Mouse (Mus musculus) liver, embryonic 14.5 days (tissue): ENCODE data around the gene Gas1. TPM values are rescaled to one million over a fixed set of nuclear protein-coding genes. Genes with fewer than 3 reads are reported as not detected.

Experiments used
- ATAC-seq: fragments of 200-750 bp; cut with Nextera tagmentation; 2 replicates; pipeline ENCODE4 v1.8.0; 2017; ENCODE audit warnings: moderate number of reproducible peaks, mild to moderate bottlenecking, moderate library complexity; ENCODE audit not compliant: insufficient read depth
- DNase-seq, 3 experiments: peaks; one replicate each; pipeline ENCODE4 v3.0.0-alpha.2; 2012 to 2013; ENCODE audit warnings: low read depth in 3 of 3, low spot score in 3 of 3
- H3K27ac ChIP-seq: fragments of 300-500 bp; sonication (generic); 2 replicates; pipeline ENCODE4 v1.5.1; 2014; ENCODE audit warnings: moderate library complexity, mild to moderate bottlenecking, control low read depth, inconsistent platforms
- H3K27me3 ChIP-seq: fragments of 300-500 bp; sonication (generic); 2 replicates; pipeline ENCODE4 v1.6.1; 2014; ENCODE audit warnings: mild to moderate bottlenecking, low read length, moderate library complexity; ENCODE audit not compliant: control insufficient read depth, insufficient read depth
- H3K36me3 ChIP-seq: fragments of 300-500 bp; sonication (generic); replicated peaks from 2 replicates; pipeline ENCODE4 v1.6.1; 2014; ENCODE audit warnings: low read depth; ENCODE audit not compliant: control insufficient read depth, insufficient read depth
- H3K4me1 ChIP-seq, 2 experiments: fragments of 200-500 bp in 1 of 2; fragments of 300-500 bp in 1 of 2; sonication (generic) in 1 of 2; replicated peaks; 2 replicates each; pipeline ENCODE4 v1.6.1; 2012 to 2014; ENCODE audit warnings: antibody characterized with exemption in 1 of 2, inconsistent platforms in 1 of 2, low read length in 1 of 2; ENCODE audit not compliant: control insufficient read depth in 2 of 2, insufficient read depth in 2 of 2
- H3K4me2 ChIP-seq: fragments of 300-500 bp; sonication (generic); 2 replicates; pipeline ENCODE4 v1.6.1; 2014; ENCODE audit warnings: low read depth, mild to moderate bottlenecking, control low read depth, moderate library complexity
- H3K4me3 ChIP-seq, 2 experiments: fragments of 200-500 bp in 1 of 2; fragments of 300-500 bp in 1 of 2; sonication (generic) in 1 of 2; 2 replicates each; pipeline ENCODE4 v1.5.1; 2012 to 2014; ENCODE audit warnings: low read depth in 2 of 2, low read length in 2 of 2, mild to moderate bottlenecking in 2 of 2, control low read depth in 1 of 2, inconsistent platforms in 1 of 2, moderate library complexity in 1 of 2; ENCODE audit not compliant: insufficient read depth in 1 of 2
- H3K9ac ChIP-seq: fragments of 300-500 bp; sonication (generic); replicated peaks from 2 replicates; pipeline ENCODE4 v1.6.1; 2014; ENCODE audit warnings: mild to moderate bottlenecking, control low read depth, moderate library complexity
- H3K9me3 ChIP-seq: fragments of 300-500 bp; sonication (generic); 2 replicates; pipeline ENCODE4 v1.6.1; 2016; ENCODE audit warnings: low read length, mixed read lengths; ENCODE audit not compliant: control insufficient read depth
- CTCF ChIP-seq: IDR thresholded peaks from 2 replicates; pipeline ENCODE4 v1.5.1; 2016; ENCODE audit warnings: antibody characterized with exemption, low read depth, control low read depth
- EP300 ChIP-seq: IDR thresholded peaks from 2 replicates; pipeline ENCODE4 v1.6.1; 2016; ENCODE audit warnings: antibody characterized with exemption, low read depth
- WGBS: fragments of 180-500 bp; shearing (Covaris S2); extraction: QIAGEN DNeasy Blood & Tissue Kit; methylation state at CpG from one replicate; pipeline ENCODE4 v1.1.7; 2014; ENCODE audit not compliant: insufficient replicate concordance; 5-methylcytosine and 5-hydroxymethylcytosine counted together
- polyA plus RNA-seq, 2 experiments: library from polyadenylated mRNA; depleted of rRNA in 1 of 2; stranded (reverse) in 1 of 2; unstranded in 1 of 2; fragments of >200 nt; fragmentation: Nextera tagmentation in 1 of 2; extraction: Ambion mirVana in 1 of 2; gene quantifications; 2 replicates each; pipeline versions ENCODE4 v1.2.1 to v1.2.3; 2012 to 2014

The Gas1 gene
- polyA plus RNA-seq, 2 experiments, result 1.5 to 1.6 TPM

GRCm38 (mm10) chr13:60170898-60171715, 6.1 kb downstream of the Gas1 start:
- Histone ChIP-seq H3K9ac (no peak overlapping the region), H3K9me3 (no peaks in the 10 kb centered on the region), H3K27me3 (peaks cover 32% of the 10 kb centered on the region), H3K36me3 (no peaks in the 10 kb centered on the region), H3K4me2 (no peak overlapping the region), H3K27ac (no peak overlapping the region), H3K4me3 (no peak overlapping the region), H3K4me1 (0 out of 4 replicates have a peak, but pooled peaks cover 0 to 2% of the 10 kb centered on the region in 2 experiments)
- DNase-seq (no peak), ATAC-seq (no peak)
- no peak for TF ChIP-seq EP300
- no peak for TF ChIP-seq CTCF
- WGBS, result 64% methylated on average over 21 of the region's 21 CpGs

- DNase-seq (no peak), ATAC-seq (no peak)
- 0 out of 4 replicates have a peak, but pooled peaks cover 0 to 2% of the 10 kb centered on the region in 2 experiments for H3K4me1 ChIP-seq
- WGBS, result 71% methylated on average over 2 of the region's 2 CpGs
- no peak overlapping the region for H3K27ac ChIP-seq
- no peaks in the 10 kb centered on the region for H3K36me3 ChIP-seq
- no peaks in the 10 kb centered on the region for H3K9me3 ChIP-seq
- peaks cover 17% of the 10 kb centered on the region for H3K27me3 ChIP-seq
- no peak overlapping the region for H3K4me2 ChIP-seq
- TF ChIP-seq EP300 (no peak), CTCF (no peak)
- H3K9ac ChIP-seq, result no peak overlapping the region
- H3K4me3 ChIP-seq, result no peak overlapping the region
These were observed 8.1 kb downstream of the Gas1 start for GRCm38 (mm10) chr13:60169026-60169425.

GRCm38 (mm10) chr13:60156294-60157126, 20.7 kb downstream of the Gas1 start:
- DNase-seq (no peak), ATAC-seq (no peak)
- Histone ChIP-seq H3K4me3 (no peak overlapping the region), H3K4me2 (no peak overlapping the region), H3K27me3 (no peaks in the 10 kb centered on the region), H3K36me3 (no peaks in the 10 kb centered on the region), H3K27ac (no peak overlapping the region), H3K4me1 (no peaks in the 10 kb centered on the region), H3K9ac (no peak overlapping the region), H3K9me3 (no peaks in the 10 kb centered on the region; the same call in 1 of the 2 replicates)
- TF ChIP-seq CTCF (no peak), EP300 (no peak)
- WGBS, result 45% methylated on average over 19 of the region's 19 CpGs

GRCm38 (mm10) chr13:60154170-60154569, 23.0 kb downstream of the Gas1 start:
- Histone ChIP-seq H3K4me2 (no peak overlapping the region), H3K27ac (no peak overlapping the region), H3K9me3 (no peaks in the 10 kb centered on the region; the same call in 1 of the 2 replicates), H3K4me3 (no peak overlapping the region), H3K9ac (no peak overlapping the region), H3K27me3 (no peaks in the 10 kb centered on the region), H3K4me1 (no peaks in the 10 kb centered on the region), H3K36me3 (no peaks in the 10 kb centered on the region)
- TF ChIP-seq EP300, result no peak
- TF ChIP-seq CTCF, result no peak
- no peak for ATAC-seq
- no peak for DNase-seq
- 58% methylated on average over 3 of the region's 3 CpGs for WGBS

- Histone ChIP-seq H3K9me3 (no peaks in the 10 kb centered on the region), H3K27ac (no peak overlapping the region), H3K27me3 (no peaks in the 10 kb centered on the region), H3K4me1 (no peaks in the 10 kb centered on the region), H3K9ac (no peak overlapping the region), H3K36me3 (no peaks in the 10 kb centered on the region), H3K4me3 (no peak overlapping the region), H3K4me2 (no peak overlapping the region)
- TF ChIP-seq CTCF (no peak), EP300 (no peak)
- ATAC-seq, result no peak
- no peak for DNase-seq
- 53% methylated on average over 3 of the region's 3 CpGs for WGBS
These were observed 28.9 kb downstream of the Gas1 start for GRCm38 (mm10) chr13:60148235-60148634.
